Mouse (Mus musculus) cortical plate, adult 2 months (tissue): Measurements from ENCODE around the gene Nfrkb. TPM values are rescaled to one million over a fixed set of nuclear protein-coding genes. Genes with fewer than 3 reads are reported as not detected.

Experiments used
- H3K27ac ChIP-seq: fragments of 200-500 bp; 2 replicates; pipeline ENCODE4 v1.5.1; 2012; ENCODE audit warnings: low read length, control low read depth, inconsistent platforms; ENCODE audit not compliant: insufficient read depth
- H3K4me1 ChIP-seq: fragments of 200-500 bp; 2 replicates; pipeline ENCODE4 v1.6.1; 2011; ENCODE audit warnings: low read length; ENCODE audit not compliant: control insufficient read depth, insufficient read depth
- H3K4me3 ChIP-seq: fragments of 200-500 bp; 2 replicates; pipeline ENCODE4 v1.5.1; 2011; ENCODE audit warnings: mild to moderate bottlenecking, low read length, control low read depth; ENCODE audit not compliant: insufficient read depth
- CTCF ChIP-seq: fragments of 200-500 bp; IDR thresholded peaks from 2 replicates; pipeline ENCODE4 v1.5.1; 2011; ENCODE audit warnings: mild to moderate bottlenecking, control low read depth, low read length; ENCODE audit not compliant: insufficient read depth; ENCODE audit errors: extremely low read depth
- POLR2A ChIP-seq: fragments of 200-500 bp; IDR thresholded peaks from 2 replicates; pipeline ENCODE4 v1.6.1; 2011; ENCODE audit warnings: mild to moderate bottlenecking, low read length, control low read depth; ENCODE audit not compliant: insufficient read depth; ENCODE audit errors: extremely low read depth
- polyA plus RNA-seq: library from polyadenylated mRNA; depleted of rRNA; stranded (reverse); fragments of >200 nt; gene quantifications from 2 replicates; pipeline ENCODE4 v1.2.3, GENCODE M21; 2012

The Nfrkb gene
- polyA plus RNA-seq, 1 experiment = 26.9 TPM

GRCm38 (mm10) chr9:31412165-31412564 lies 26.2 kb downstream of the Nfrkb start:
- TF ChIP-seq CTCF = no peak
- no peak for TF ChIP-seq POLR2A
- Histone ChIP-seq H3K27ac (no peak overlapping the region), H3K4me1 (no peaks in the 10 kb centered on the region), H3K4me3 (no peak overlapping the region)

DNA sequence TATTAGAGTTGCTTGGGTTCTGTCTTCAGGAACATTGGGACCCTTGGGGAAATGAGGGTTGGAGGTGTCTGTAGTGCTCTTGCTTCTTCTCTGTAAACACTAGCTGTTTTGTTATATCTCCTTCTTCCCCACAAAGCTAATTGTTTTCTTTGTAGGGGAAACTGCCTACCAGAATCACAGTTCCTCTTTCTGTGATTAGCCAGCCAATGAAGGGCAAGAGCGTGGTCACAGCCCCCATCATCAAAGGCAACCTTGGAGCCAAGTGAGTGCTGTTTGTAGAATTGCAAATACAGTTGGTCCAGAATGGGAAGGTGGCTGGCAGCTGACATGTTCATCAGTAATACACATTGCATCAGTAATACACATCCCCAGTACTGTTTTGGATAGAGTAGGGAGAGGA lies 32.8 kb downstream of the Nfrkb start:
- H3K4me3 ChIP-seq = no peak overlapping the region
- TF ChIP-seq POLR2A (no peak), CTCF (no peak)
- no peak overlapping the region for H3K27ac ChIP-seq
- H3K4me1 ChIP-seq = no peaks in the 10 kb centered on the region

GRCm38 (mm10) chr9:31422143-31422542 lies 36.2 kb downstream of the Nfrkb start:
- H3K27ac ChIP-seq = no peak overlapping the region
- TF ChIP-seq POLR2A = no peak
- no peak for TF ChIP-seq CTCF
- H3K4me3 ChIP-seq = no peak overlapping the region
- no peaks in the 10 kb centered on the region for H3K4me1 ChIP-seq

DNA sequence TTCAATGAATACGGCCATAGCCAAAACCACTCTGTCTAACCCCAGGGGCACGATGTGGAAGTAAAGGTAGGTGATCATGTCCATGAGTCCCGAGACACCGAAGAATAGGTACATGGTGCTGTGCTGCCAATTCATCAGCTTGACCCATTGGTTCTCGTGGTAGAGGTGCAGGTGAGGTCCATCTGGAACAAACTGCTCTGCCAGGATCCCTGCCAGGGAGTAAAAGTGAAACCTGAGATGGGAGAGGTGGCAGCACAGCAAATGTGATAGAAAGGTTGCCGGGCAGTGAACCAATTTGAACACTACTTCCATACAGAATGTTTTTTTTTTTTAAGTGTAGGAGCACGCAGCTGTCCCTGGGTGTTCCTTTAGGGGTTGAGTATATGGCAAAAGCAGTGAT lies 43.0 kb downstream of the Nfrkb start:
- Histone ChIP-seq H3K4me3 (no peak overlapping the region), H3K4me1 (no peaks in the 10 kb centered on the region), H3K27ac (no peak overlapping the region)
- TF ChIP-seq CTCF = no peak
- no peak for TF ChIP-seq POLR2A

DNA sequence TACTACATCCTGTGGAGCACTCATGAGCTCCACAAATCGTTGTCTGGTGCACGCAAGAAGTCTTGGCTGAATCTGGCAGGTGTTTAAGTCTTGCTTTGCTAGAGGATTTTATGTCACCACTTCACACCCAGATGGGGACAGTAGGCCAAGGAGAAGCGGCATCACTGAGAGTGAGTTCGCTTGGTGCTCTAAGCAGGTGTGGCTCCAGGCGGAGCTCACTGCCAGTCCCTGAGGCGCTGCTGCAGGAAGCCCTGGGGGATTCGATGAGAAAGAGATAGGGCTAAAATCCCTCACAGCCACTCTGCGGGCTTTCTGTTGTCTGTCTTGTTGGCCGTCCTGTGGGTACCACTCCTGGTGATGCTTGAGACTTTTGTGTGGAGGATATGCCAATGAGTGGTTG lies 44.0 kb downstream of the Nfrkb start:
- no peak overlapping the region for H3K4me3 ChIP-seq
- no peak overlapping the region for H3K27ac ChIP-seq
- no peaks in the 10 kb centered on the region for H3K4me1 ChIP-seq
- TF ChIP-seq CTCF (no peak), POLR2A (no peak)

GRCm38 (mm10) chr9:31431751-31432150 lies 45.8 kb downstream of the Nfrkb start:
- TF ChIP-seq POLR2A (no peak), CTCF (no peak)
- Histone ChIP-seq H3K4me3 (no peak overlapping the region), H3K4me1 (no peaks in the 10 kb centered on the region), H3K27ac (no peak overlapping the region)

GRCm38 (mm10) chr9:31432336-31432975 lies 46.5 kb downstream of the Nfrkb start:
- H3K4me1 ChIP-seq = no peaks in the 10 kb centered on the region
- H3K27ac ChIP-seq = no peak overlapping the region

DNA sequence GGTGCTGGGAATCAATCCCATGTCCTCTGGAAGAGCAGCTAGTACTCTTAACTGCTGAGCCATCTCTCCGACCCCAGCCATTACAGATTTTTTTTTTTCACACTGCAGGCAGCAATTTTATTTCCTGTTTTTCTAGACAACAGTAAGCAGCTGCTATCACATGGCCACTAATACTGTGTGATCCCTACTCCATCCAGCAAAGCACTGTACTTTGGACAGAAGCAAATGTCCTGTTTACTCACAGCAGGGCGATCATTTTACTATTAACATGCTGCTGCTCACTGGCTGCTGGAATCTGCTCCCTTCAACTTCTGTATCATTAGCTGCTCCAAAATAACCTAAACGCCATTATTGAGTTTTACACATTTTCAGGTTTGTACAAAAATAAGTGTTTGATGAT lies 47.4 kb downstream of the Nfrkb start:
- TF ChIP-seq CTCF = no peak
- TF ChIP-seq POLR2A = no peak
- no peak overlapping the region for H3K4me3 ChIP-seq
- no peaks in the 10 kb centered on the region for H3K4me1 ChIP-seq
- H3K27ac ChIP-seq = no peak overlapping the region

More at GRCm38 (mm10) chr9:31432336-31432975, 46.5 kb downstream of the Nfrkb start:
- TF ChIP-seq CTCF = no peak
- TF ChIP-seq POLR2A = no peak
- H3K4me3 ChIP-seq = no peak overlapping the region

GRCm38 (mm10) chr9:31435415-31435814 lies 49.4 kb downstream of the Nfrkb start:
- H3K4me1 ChIP-seq = no peaks in the 10 kb centered on the region
- no peak overlapping the region for H3K4me3 ChIP-seq
- no peak for TF ChIP-seq CTCF
- no peak for TF ChIP-seq POLR2A
- no peak overlapping the region for H3K27ac ChIP-seq

DNA sequence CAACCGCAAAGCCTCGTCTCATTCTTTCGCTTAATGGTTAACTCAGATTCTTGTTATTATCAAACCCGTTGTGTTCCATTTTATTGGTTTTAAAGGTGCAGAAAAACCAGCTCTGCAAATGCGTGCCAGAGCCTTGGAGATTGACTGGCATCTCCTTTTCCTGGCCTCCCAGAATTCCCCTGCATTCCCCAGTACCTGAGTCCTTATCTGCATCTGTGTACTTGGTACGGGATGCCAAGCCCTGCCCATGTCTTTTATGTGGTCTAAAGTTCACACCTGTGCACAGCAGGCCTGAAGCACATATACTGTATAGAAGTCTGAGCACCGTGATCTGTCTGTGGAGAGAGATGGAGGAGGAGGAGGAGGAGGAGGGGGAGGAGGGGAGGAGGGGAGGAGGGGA lies 51.9 kb downstream of the Nfrkb start:
- TF ChIP-seq CTCF (no peak), POLR2A (no peak)
- Histone ChIP-seq H3K4me1 (no peaks in the 10 kb centered on the region), H3K27ac (no peak overlapping the region), H3K4me3 (no peak overlapping the region)
